Mouse (Mus musculus): ENCODE measurements around the gene Adamtsl1.

Gene Adamtsl1

GRCm38 (mm10) chr4:85672290-85672689, 158.3 kb downstream of the Adamtsl1 start:
- DNase-seq (ENCODE audit: low read depth, low spot score) = no peak

- no peak for DNase-seq (ENCODE audit: low read depth, low spot score)
Measured at GRCm38 (mm10) chr4:85677621-85678020, 163.6 kb downstream of the Adamtsl1 start.

- DNase-seq (ENCODE audit: low read depth, low spot score) = no peak
Measured at GRCm38 (mm10) chr4:85686160-85686559, 172.2 kb downstream of the Adamtsl1 start.

- no peak for DNase-seq (ENCODE audit: low read depth, low spot score)
Measured at GRCm38 (mm10) chr4:85695237-85695636, 181.3 kb downstream of the Adamtsl1 start.

- peak; percentile 9 for DNase-seq (ENCODE audit: low read depth, low spot score)
Measured at GRCm38 (mm10) chr4:85707352-85708057, 193.5 kb downstream of the Adamtsl1 start.

GRCm38 (mm10) chr4:85709636-85710035, 195.7 kb downstream of the Adamtsl1 start:
- no peak for DNase-seq (ENCODE audit: low read depth, low spot score)

GRCm38 (mm10) chr4:85724999-85725398, 211.0 kb downstream of the Adamtsl1 start:
- no peak for DNase-seq (ENCODE audit: low read depth, low spot score)

- no peak for DNase-seq (ENCODE audit: low read depth, low spot score)
Measured at GRCm38 (mm10) chr4:85727731-85728130, 213.8 kb downstream of the Adamtsl1 start.

- no peak for DNase-seq (ENCODE audit: low read depth, low spot score)
Measured at GRCm38 (mm10) chr4:85728416-85728815, 214.4 kb downstream of the Adamtsl1 start.

- DNase-seq (ENCODE audit: low read depth, low spot score) = no peak
Measured at GRCm38 (mm10) chr4:85740478-85740877, 226.5 kb downstream of the Adamtsl1 start.

- no peak for DNase-seq (ENCODE audit: low read depth, low spot score)
Measured at GRCm38 (mm10) chr4:85741825-85742391, 227.9 kb downstream of the Adamtsl1 start.

GRCm38 (mm10) chr4:85743427-85743826, 229.5 kb downstream of the Adamtsl1 start:
- DNase-seq (ENCODE audit: low read depth, low spot score) = no peak

GRCm38 (mm10) chr4:85762684-85763083, 248.7 kb downstream of the Adamtsl1 start:
- DNase-seq (ENCODE audit: low read depth, low spot score) = no peak

- no peak for DNase-seq (ENCODE audit: low read depth, low spot score)
Measured at GRCm38 (mm10) chr4:85763161-85764014, 249.4 kb downstream of the Adamtsl1 start.

GRCm38 (mm10) chr4:85764015-85764450, 250.1 kb downstream of the Adamtsl1 start:
- DNase-seq (ENCODE audit: low read depth, low spot score) = no peak

GRCm38 (mm10) chr4:85764476-85764875, 250.5 kb downstream of the Adamtsl1 start:
- DNase-seq (ENCODE audit: low read depth, low spot score) = no peak

- DNase-seq (ENCODE audit: low read depth, low spot score) = no peak
Measured at GRCm38 (mm10) chr4:85767666-85768065, 253.7 kb downstream of the Adamtsl1 start.

- no peak for DNase-seq (ENCODE audit: low read depth, low spot score)
Measured at GRCm38 (mm10) chr4:85768107-85768506, 254.1 kb downstream of the Adamtsl1 start.

GRCm38 (mm10) chr4:85782511-85782910, 268.5 kb downstream of the Adamtsl1 start:
- no peak for DNase-seq (ENCODE audit: low read depth, low spot score)

- DNase-seq (ENCODE audit: low read depth, low spot score) = no peak
Measured at GRCm38 (mm10) chr4:85783768-85784379, 269.9 kb downstream of the Adamtsl1 start.

GRCm38 (mm10) chr4:85784428-85784827, 270.5 kb downstream of the Adamtsl1 start:
- DNase-seq (ENCODE audit: low read depth, low spot score) = no peak

GRCm38 (mm10) chr4:85790226-85790625, 276.3 kb downstream of the Adamtsl1 start:
- DNase-seq (ENCODE audit: low read depth, low spot score) = no peak
